Mouse (Mus musculus) liver, adult 2 months (tissue): ENCODE results near the gene Nacad. TPM values are rescaled to one million over a fixed set of nuclear protein-coding genes. Genes with fewer than 3 reads are reported as not detected.
A peak's percentile ranks its signal among the peaks of the same experiment; 100 is the strongest.

Experiments used
- DNase-seq: peaks from one replicate; pipeline ENCODE4 v3.0.0-alpha.2; 2011; ENCODE audit warnings: low read depth, low spot score; ENCODE audit errors: extremely low read depth
- H3K27ac ChIP-seq: fragments of 200-500 bp; replicated peaks from 2 replicates; pipeline ENCODE4 v1.5.1; 2012; ENCODE audit warnings: low read depth, mild to moderate bottlenecking, control low read depth, inconsistent platforms, low read length; ENCODE audit not compliant: insufficient read depth
- H3K27me3 ChIP-seq: fragments of 200-500 bp; 2 replicates; pipeline ENCODE4 v1.6.1; 2012; ENCODE audit warnings: mild to moderate bottlenecking, moderate library complexity, low read length, inconsistent platforms; ENCODE audit not compliant: control insufficient read depth, insufficient read depth
- H3K36me3 ChIP-seq: fragments of 200-500 bp; 2 replicates; pipeline ENCODE4 v1.6.1; 2012; ENCODE audit warnings: low read length, inconsistent platforms; ENCODE audit not compliant: control insufficient read depth, insufficient read depth
- H3K4me1 ChIP-seq: fragments of 200-500 bp; 2 replicates; pipeline ENCODE4 v1.6.1; 2011; ENCODE audit warnings: low read length; ENCODE audit not compliant: control insufficient read depth, insufficient read depth
- H3K4me3 ChIP-seq: fragments of 200-500 bp; 2 replicates; pipeline ENCODE4 v1.5.1; 2011; ENCODE audit warnings: low read depth, mild to moderate bottlenecking, control low read depth, low read length, moderate library complexity; ENCODE audit not compliant: insufficient read depth
- H3K79me2 ChIP-seq: fragments of 200-500 bp; 2 replicates; pipeline ENCODE4 v1.6.1; 2012; ENCODE audit warnings: inconsistent platforms, mild to moderate bottlenecking, low read length, moderate library complexity; ENCODE audit not compliant: control insufficient read depth, insufficient read depth
- H3K9ac ChIP-seq: fragments of 200-500 bp; 2 replicates; pipeline ENCODE4 v1.6.1; 2012; ENCODE audit warnings: low read depth, mild to moderate bottlenecking, control low read depth, inconsistent platforms, low read length
- CTCF ChIP-seq: fragments of 200-500 bp; IDR thresholded peaks from 2 replicates; pipeline ENCODE4 v1.5.1; 2011; ENCODE audit warnings: low read depth, low read length, control low read depth
- POLR2A ChIP-seq: fragments of 200-500 bp; IDR thresholded peaks from 2 replicates; pipeline ENCODE4 v1.6.1; 2011; ENCODE audit warnings: low read length, control low read depth; ENCODE audit not compliant: insufficient read depth; ENCODE audit errors: extremely low read depth
- WGBS: fragments of 180-500 bp; shearing (Covaris S2); methylation state at CpG from one replicate; pipeline ENCODE4 v1.1.7; 2018; 5-methylcytosine and 5-hydroxymethylcytosine counted together
- polyA plus RNA-seq: library from polyadenylated mRNA; depleted of rRNA; stranded (reverse); fragments of >200 nt; gene quantifications from 2 replicates; pipeline ENCODE4 v1.2.3, GENCODE M21; 2012; rRNA removed
- total RNA-seq: library from RNA; depleted of rRNA; stranded (reverse); fragments of >200 nt; gene quantifications from 2 replicates; pipeline ENCODE4 v1.2.3, GENCODE M21; 2014; rRNA removed

Gene Nacad
- total and polyA plus RNA-seq, 2 experiments = under 0.01 to 0.02 TPM

DNA sequence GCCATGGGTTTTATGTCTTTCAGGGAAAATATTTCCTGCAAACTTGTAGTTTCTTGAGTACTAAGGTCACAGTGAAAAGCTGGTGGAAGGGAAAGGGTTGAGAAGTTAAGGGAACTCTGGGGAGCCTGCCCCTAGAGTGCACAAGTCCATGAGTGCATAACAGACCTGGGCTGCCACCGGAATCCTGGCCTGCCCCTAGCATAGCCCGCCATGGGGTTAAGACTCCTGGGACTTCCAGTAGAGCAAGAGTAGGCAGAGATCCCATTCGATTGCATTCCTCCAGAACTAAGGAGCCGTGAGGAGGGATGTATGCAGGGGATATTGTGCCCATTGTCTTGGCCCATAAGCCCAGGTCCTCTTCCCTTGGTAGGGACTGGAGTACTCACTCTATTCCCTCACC lies 44.4 kb downstream of the Nacad start:
- Histone ChIP-seq H3K4me3 (peak overlapping the region; percentile 0; the same call in 1 of the 2 replicates), H3K36me3 (peaks cover 2% of the 10 kb centered on the region; the same call in 1 of the 2 replicates), H3K27ac (peak overlapping the region; percentile 18; the same call in 1 of the 2 replicates), H3K4me1 (peaks cover 1% of the 10 kb centered on the region; the same call in 1 of the 2 replicates), H3K9ac (no peak overlapping the region; the same call in 1 of the 2 replicates), H3K27me3 (no peaks in the 10 kb centered on the region), H3K79me2 (peaks cover 32% of the 10 kb centered on the region; the same call in 1 of the 2 replicates)
- WGBS = 89% methylated on average over 4 of the region's 4 CpGs
- DNase-seq = no peak
- TF ChIP-seq CTCF = no peak

DNA sequence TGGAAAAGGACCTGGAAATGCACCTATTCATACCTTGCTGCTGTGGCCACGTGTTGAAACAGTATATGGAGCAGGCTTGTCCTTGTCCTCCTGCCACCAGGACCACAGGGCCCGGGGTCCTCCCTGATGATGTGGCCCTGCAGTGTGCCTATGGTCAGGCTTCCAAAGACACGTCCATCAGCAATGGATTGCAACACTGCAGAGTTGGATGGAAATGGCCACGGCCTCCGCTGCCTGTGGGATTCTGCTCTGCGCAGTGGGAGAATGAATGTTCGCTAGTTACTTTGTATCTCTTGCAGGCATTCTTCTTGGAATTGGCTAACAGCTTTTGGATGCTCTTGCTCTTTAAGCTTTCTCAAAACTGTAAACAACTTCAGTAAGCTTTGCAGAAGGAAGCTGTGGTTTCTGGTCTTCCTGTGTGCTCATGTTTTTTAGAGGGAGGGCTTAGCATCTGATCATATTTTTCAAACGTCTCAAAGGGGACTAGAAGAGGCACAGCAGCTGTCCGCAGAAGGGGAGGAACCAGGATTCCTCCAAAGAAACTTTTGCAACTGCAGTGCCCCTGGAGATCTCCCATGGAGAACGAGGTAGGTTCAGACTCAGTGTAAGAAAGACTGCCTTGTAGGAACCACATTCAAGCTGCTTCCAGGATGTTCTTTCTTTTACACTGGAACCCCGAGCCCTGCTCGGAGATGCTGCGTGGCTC lies 45.0 kb downstream of the Nacad start:
- H3K4me1 ChIP-seq = peaks cover 1% of the 10 kb centered on the region; the same call in 1 of the 2 replicates
- TF ChIP-seq POLR2A = no peak
- DNase-seq = peak; percentile 39
- peaks cover 2% of the 10 kb centered on the region; the same call in 1 of the 2 replicates for H3K36me3 ChIP-seq
- H3K79me2 ChIP-seq = peaks cover 28% of the 10 kb centered on the region; the same call in 1 of the 2 replicates
- no peak overlapping the region; the same call in 1 of the 2 replicates for H3K9ac ChIP-seq
- peak overlapping the region; percentile 18 for H3K27ac ChIP-seq
- WGBS = 78% methylated on average over 13 of the region's 13 CpGs
- H3K4me3 ChIP-seq = peak overlapping the region; percentile 10; the same call in 1 of the 2 replicates
- no peaks in the 10 kb centered on the region for H3K27me3 ChIP-seq

DNA sequence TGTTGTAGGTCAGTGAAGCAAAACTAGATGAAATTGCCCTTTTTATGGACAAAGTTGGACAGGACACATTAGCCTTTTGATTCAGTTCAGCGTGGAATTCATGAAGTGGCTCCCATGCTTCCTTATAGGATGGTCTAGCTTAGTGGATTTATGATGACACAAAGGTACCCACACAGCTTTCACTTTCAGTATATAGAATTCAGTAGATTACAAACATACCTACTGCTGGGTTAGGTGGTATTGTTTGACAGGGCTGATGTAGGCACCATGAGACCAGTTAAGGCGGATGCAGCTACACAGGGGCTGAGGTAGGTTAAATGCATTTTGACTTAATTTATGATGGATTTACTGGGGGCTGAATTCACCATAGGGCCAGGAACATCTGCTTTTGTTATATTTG lies 45.9 kb downstream of the Nacad start:
- no peak for DNase-seq
- H3K9ac ChIP-seq = no peak overlapping the region
- peaks cover 29% of the 10 kb centered on the region; the same call in 1 of the 2 replicates for H3K79me2 ChIP-seq
- H3K27me3 ChIP-seq = no peaks in the 10 kb centered on the region
- peaks cover 2% of the 10 kb centered on the region; the same call in 1 of the 2 replicates for H3K36me3 ChIP-seq
- no peak for TF ChIP-seq CTCF
- TF ChIP-seq POLR2A = no peak
- no peak overlapping the region for H3K27ac ChIP-seq
- H3K4me3 ChIP-seq = no peak overlapping the region
- peaks cover 1% of the 10 kb centered on the region; the same call in 1 of the 2 replicates for H3K4me1 ChIP-seq
- WGBS = 95% methylated on average over 2 of the region's 2 CpGs

DNA sequence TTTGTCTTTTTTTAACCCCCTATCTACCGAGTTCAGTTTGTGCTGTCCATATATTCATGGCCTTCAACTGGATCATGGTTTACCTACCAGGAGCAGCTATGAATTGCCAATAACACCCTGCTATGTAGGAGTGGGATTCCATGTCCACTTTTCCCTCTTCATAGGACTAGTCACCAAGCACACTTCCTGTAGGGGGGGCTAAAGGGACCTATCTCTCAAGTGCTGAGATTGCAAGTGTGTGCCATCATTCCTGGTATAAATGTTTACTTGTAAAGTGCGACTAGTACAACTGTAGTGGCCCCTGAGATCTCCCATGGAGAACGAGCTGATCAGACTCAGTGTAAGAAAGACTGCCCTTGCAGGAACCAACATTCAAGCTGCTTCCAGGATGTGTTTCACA lies 47.6 kb downstream of the Nacad start:
- Histone ChIP-seq H3K27me3 (no peaks in the 10 kb centered on the region), H3K79me2 (peaks cover 41% of the 10 kb centered on the region; the same call in 1 of the 2 replicates), H3K9ac (no peak overlapping the region), H3K4me3 (no peak overlapping the region), H3K4me1 (peaks cover 1% of the 10 kb centered on the region; the same call in 1 of the 2 replicates), H3K36me3 (no peaks in the 10 kb centered on the region), H3K27ac (no peak overlapping the region)
- no peak for TF ChIP-seq POLR2A
- DNase-seq = no peak
- WGBS = 79% methylated on average over 3 of the region's 3 CpGs

DNA sequence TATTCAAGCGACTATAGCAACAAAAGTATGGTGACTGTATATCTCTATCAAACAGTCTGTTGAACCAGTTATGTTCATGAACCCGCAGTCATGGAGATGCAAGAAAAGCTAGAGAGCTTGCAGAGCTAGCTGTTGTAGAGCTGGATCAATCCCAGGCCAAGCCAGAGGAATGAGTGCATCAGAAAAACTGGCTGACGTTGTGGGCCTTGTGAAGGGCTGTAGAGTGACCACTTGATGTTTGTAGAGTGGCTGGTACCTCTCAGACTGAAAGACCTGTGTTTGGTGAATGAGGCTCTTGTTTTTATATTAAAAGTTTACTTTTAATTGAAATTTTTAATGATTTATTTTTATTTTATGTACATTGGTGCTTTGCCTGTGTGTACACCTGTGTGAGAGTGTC lies 55.7 kb downstream of the Nacad start:
- TF ChIP-seq CTCF (no peak), POLR2A (no peak)
- Histone ChIP-seq H3K27ac (no peak overlapping the region), H3K79me2 (peaks cover 33% of the 10 kb centered on the region; the same call in 1 of the 2 replicates), H3K36me3 (no peaks in the 10 kb centered on the region), H3K9ac (no peak overlapping the region), H3K4me3 (no peak overlapping the region), H3K27me3 (no peaks in the 10 kb centered on the region), H3K4me1 (peaks cover 9% of the 10 kb centered on the region)
- WGBS = 86% methylated on average over 3 of the region's 3 CpGs
- no peak for DNase-seq

DNA sequence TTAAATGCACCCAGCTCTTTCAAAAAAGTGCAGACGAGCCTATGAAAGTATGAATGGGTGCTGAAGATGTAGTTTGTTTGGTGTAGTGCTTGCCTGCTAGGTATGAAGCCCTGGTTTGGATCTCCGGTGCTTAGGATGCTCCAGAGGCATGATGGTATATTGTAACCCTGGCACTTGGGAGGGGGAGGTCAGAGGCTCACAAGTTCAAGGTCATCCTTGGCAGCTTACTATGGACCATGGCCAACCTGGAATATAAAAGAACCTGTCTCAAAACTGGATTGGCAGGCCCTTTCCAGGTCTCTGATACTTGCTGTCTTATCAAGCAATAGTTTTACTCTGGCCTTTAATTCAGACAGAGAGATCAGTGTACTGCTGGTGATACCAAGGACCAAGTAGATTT lies 56.1 kb downstream of the Nacad start:
- Histone ChIP-seq H3K27ac (no peak overlapping the region), H3K4me1 (peaks cover 9% of the 10 kb centered on the region), H3K79me2 (peaks cover 30% of the 10 kb centered on the region; the same call in 1 of the 2 replicates), H3K4me3 (no peak overlapping the region), H3K9ac (no peak overlapping the region), H3K36me3 (no peaks in the 10 kb centered on the region), H3K27me3 (no peaks in the 10 kb centered on the region)
- DNase-seq = peak; percentile 63
- TF ChIP-seq CTCF = no peak
- no peak for TF ChIP-seq POLR2A
- WGBS = 56% methylated on average over 2 of the region's 2 CpGs

Other genes starting within 250 kb of the Nacad start
- gene Zmiz2, start 217.0 kb downstream of the Nacad start, total RNA-seq = 3.0 and 4.4 TPM in 2 replicates
- 14.7 and 15.2 TPM in 2 replicates for gene Zmiz2, start 217.0 kb downstream of the Nacad start, polyA plus RNA-seq
- gene Ppia, start 190.6 kb downstream of the Nacad start, total RNA-seq = 1,424 and 1,884 TPM in 2 replicates
- 454 and 472 TPM in 2 replicates for gene Ppia, start 190.6 kb downstream of the Nacad start, polyA plus RNA-seq
- gene H2afv, start 161.6 kb downstream of the Nacad start, total RNA-seq = 35.8 and 44.4 TPM in 2 replicates
- gene H2afv, start 161.6 kb downstream of the Nacad start, polyA plus RNA-seq = 30.9 and 31.1 TPM in 2 replicates
- 11.2 and 12.6 TPM in 2 replicates for gene Purb, start 130.1 kb downstream of the Nacad start, total RNA-seq
- gene Purb, start 130.1 kb downstream of the Nacad start, polyA plus RNA-seq = 2.5 and 2.6 TPM in 2 replicates
- gene Myo1g, start 85.1 kb downstream of the Nacad start, total RNA-seq = 1.1 and 2.6 TPM in 2 replicates
- gene Myo1g, start 85.1 kb downstream of the Nacad start, polyA plus RNA-seq = 1.4 and 2.3 TPM in 2 replicates
- gene Ccm2, start 59.2 kb downstream of the Nacad start, total RNA-seq = 16.5 and 18.6 TPM in 2 replicates
- 43.7 and 49.6 TPM in 2 replicates for gene Ccm2, start 59.2 kb downstream of the Nacad start, polyA plus RNA-seq
- 17.7 and 18.0 TPM in 2 replicates for gene Tbrg4, start 20.0 kb upstream of the Nacad start, total RNA-seq
- gene Tbrg4, start 20.0 kb upstream of the Nacad start, polyA plus RNA-seq = 49.4 and 71.0 TPM in 2 replicates
- gene Wap, start 32.6 kb upstream of the Nacad start, total RNA-seq = not detected in 2 replicates
- not detected in 2 replicates for gene Wap, start 32.6 kb upstream of the Nacad start, polyA plus RNA-seq
- 0.07 and 0.09 TPM in 2 replicates for gene Ramp3, start 52.5 kb upstream of the Nacad start, total RNA-seq
- gene Ramp3, start 52.5 kb upstream of the Nacad start, polyA plus RNA-seq = 0.09 and 0.16 TPM in 2 replicates
- gene Gm11983, start 231.6 kb upstream of the Nacad start, total RNA-seq = not detected in 2 replicates
- gene Gm11983, start 231.6 kb upstream of the Nacad start, polyA plus RNA-seq = not detected in 2 replicates